Mouse (Mus musculus): ENCODE results near the gene Tpst2.

DNA sequence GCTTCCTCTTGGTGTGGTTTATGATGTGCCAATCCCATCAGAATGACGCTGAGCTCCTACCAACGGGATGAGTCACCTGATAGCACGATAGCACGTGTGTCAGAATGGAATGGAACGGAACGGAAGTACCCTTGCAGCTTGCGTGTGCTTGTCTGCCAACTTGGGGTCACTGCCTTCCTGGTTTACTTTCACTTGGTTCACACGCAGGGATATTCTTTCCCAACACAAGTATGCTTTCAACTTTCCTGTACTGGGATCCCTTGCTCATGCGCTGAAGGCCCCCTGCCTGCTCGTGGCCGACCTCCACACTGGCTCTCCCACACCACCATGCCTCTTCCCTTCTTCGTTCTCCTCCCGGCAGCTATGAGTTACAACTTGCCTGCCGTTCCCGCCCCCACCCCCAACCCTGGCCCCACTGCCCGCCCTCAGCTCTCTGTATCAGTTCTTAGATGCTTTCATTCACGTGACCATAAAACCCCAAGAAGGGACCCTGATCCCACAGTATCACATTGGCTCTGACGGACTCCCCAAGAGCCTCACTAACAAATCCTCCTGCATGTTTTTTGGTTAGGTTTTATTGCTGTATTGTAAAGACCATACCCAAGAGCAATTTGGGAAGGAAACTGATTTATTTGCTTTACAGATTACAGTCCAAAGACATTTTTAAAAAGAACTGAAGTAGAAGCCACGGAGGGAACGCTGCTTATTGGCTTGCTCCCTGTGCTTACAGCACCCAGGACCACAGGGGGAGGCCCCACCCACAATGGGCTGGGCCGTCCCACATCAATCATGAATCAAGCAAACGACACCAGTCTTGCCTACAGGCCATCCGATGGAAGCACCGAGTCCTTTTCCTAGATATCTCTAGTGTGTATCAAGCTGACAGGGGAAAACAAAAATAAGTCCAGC, 48.4 kb downstream of the Tpst2 start:
- TF ChIP-seq POLR2A (IDR thresholded peaks at IDR 0.05; ENCODE audit: borderline replicate concordance, low read depth, low read length) (no peak), CTCF (IDR thresholded peaks at IDR 0.05; ENCODE audit: low read depth, low read length) (no peak)

Measured in bone marrow macrophage, adult 2 months (primary cell).